9 mouse cellular contexts compared by ENCODE assay signal in the genomic region with DNA sequence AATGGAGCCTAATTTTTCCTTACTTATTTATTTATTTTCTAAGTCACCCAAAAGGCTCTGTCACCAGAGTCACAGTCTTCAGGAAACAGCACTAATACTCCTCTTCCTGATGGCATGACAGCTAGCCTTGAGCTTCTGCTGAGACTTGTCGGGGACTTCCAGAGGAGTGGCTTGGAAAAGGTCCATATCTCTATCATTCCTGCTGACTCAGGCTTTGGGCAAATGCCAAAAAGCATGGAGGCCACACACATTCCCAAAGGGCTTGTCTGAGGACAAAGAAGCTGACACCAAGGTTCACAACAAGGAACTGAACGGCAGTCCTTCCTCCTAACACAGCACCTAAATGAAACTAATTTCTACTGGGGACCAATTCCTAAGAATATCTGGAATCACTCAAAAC.
DNase-seq lines count a peak whose midpoint lies in the region; ATAC-seq and TF ChIP-seq lines count a peak whose summit lies in the region.
"Had no signal": no experiment of that assay in that cellular context is flagged by ENCODE, and none has a peak within 500 bp of the region (broad histone marks: within the 10 kb centered on the region; RNA-seq: fewer than 3 reads in every experiment).

No protein-coding gene starts in this region.

- no peaks in the 10 kb centered on the region for H3K36me3 ChIP-seq in hindbrain, postnatal 0 days (ENCODE audit: insufficient read depth, low read length)
- no peaks in the 10 kb centered on the region for H3K36me3 ChIP-seq in hindbrain, embryonic 12.5 days
- H3K36me3 ChIP-seq in midbrain, embryonic 16.5 days (ENCODE audit: control insufficient read depth, insufficient read depth, low read length), result no peaks in the 10 kb centered on the region
- H3K36me3 ChIP-seq: limb, embryonic 12.5 days had no signal

- DNase-seq in hindbrain, postnatal 0 days (ENCODE audit: low spot score), result peak; percentile 14
- peak; percentile 90 for DNase-seq in adrenal gland, postnatal 14 days
- DNase-seq in heart, postnatal 25 days (ENCODE audit: low spot score), result peak; percentile 39
- peak; percentile 24 for DNase-seq in lung, postnatal 14 days
- DNase-seq in frontal cortex, adult 2 months (ENCODE audit: extremely low spot score in 1 of 2, low spot score in 1 of 2), result no peak
- no peak for DNase-seq in left cerebral cortex, postnatal 36 days (ENCODE audit: low spot score in 2 of 2)

- no peak overlapping the region for H3K9ac ChIP-seq in hindbrain, postnatal 0 days (replicated peaks; ENCODE audit: low read length)
- H3K9ac ChIP-seq in hindbrain, embryonic 12.5 days, result no peak overlapping the region
- no peak overlapping the region for H3K9ac ChIP-seq in midbrain, embryonic 16.5 days (ENCODE audit: low read depth, low read length)
- H3K9ac ChIP-seq: limb, embryonic 12.5 days had no signal

- no peak for ATAC-seq in hindbrain, postnatal 0 days
- no peak for ATAC-seq in hindbrain, embryonic 12.5 days (ENCODE audit: low FRiP score)
- no peak for ATAC-seq in midbrain, embryonic 16.5 days

- no peak for TF ChIP-seq CTCF in hindbrain, postnatal 0 days (IDR thresholded peaks at IDR 0.05; ENCODE audit: low read depth)

- H3K4me2 ChIP-seq in hindbrain, postnatal 0 days (ENCODE audit: low read depth, low read length), result no peak overlapping the region
- H3K4me2 ChIP-seq in hindbrain, embryonic 12.5 days (replicated peaks), result no peak overlapping the region
- no peak overlapping the region for H3K4me2 ChIP-seq in midbrain, embryonic 16.5 days (ENCODE audit: low read length)
- H3K4me2 ChIP-seq: limb, embryonic 12.5 days had no signal

- no peaks in the 10 kb centered on the region for H3K9me3 ChIP-seq in hindbrain, postnatal 0 days (ENCODE audit: low read length)
- no peaks in the 10 kb centered on the region for H3K9me3 ChIP-seq in hindbrain, embryonic 12.5 days (replicated peaks)
- no peaks in the 10 kb centered on the region for H3K9me3 ChIP-seq in midbrain, embryonic 16.5 days (replicated peaks; ENCODE audit: control insufficient read depth, low read length, poor library complexity, severe bottlenecking)
- H3K9me3 ChIP-seq: limb, embryonic 12.5 days had no signal

- H3K27me3 ChIP-seq in hindbrain, postnatal 0 days (ENCODE audit: insufficient read depth, low read length), result no peaks in the 10 kb centered on the region
- H3K27me3 ChIP-seq in hindbrain, embryonic 12.5 days, result no peaks in the 10 kb centered on the region
- H3K27me3 ChIP-seq in midbrain, embryonic 16.5 days (ENCODE audit: control insufficient read depth, insufficient read depth, low read depth, low read length), result no peaks in the 10 kb centered on the region
- H3K27me3 ChIP-seq: limb, embryonic 12.5 days had no signal

- 28% methylated on average over 2 of the region's 2 CpGs for WGBS in hindbrain, postnatal 0 days
- 67% methylated on average over 2 of the region's 2 CpGs for WGBS in hindbrain, embryonic 12.5 days
- 51% methylated on average over 2 of the region's 2 CpGs for WGBS in midbrain, embryonic 16.5 days

- no peak overlapping the region for H3K27ac ChIP-seq in hindbrain, postnatal 0 days
- no peak overlapping the region for H3K27ac ChIP-seq in hindbrain, embryonic 12.5 days
- no peak overlapping the region for H3K27ac ChIP-seq in midbrain, embryonic 16.5 days (ENCODE audit: low read length)
- H3K27ac ChIP-seq: limb, embryonic 12.5 days had no signal

- no peak overlapping the region for H3K4me3 ChIP-seq in hindbrain, postnatal 0 days (ENCODE audit: low read length)
- no peak overlapping the region for H3K4me3 ChIP-seq in hindbrain, embryonic 12.5 days
- H3K4me3 ChIP-seq in midbrain, embryonic 16.5 days (ENCODE audit: low read depth, low read length), result no peak overlapping the region
- H3K4me3 ChIP-seq: limb, embryonic 12.5 days had no signal

- no peaks in the 10 kb centered on the region for H3K4me1 ChIP-seq in hindbrain, postnatal 0 days (ENCODE audit: insufficient read depth, low read length)
- H3K4me1 ChIP-seq in hindbrain, embryonic 12.5 days, result no peaks in the 10 kb centered on the region
- H3K4me1 ChIP-seq in midbrain, embryonic 16.5 days (ENCODE audit: control insufficient read depth, insufficient read depth, low read length), result no peaks in the 10 kb centered on the region
- H3K4me1 ChIP-seq: limb, embryonic 12.5 days had no signal

- intact Hi-C loops in heart, postnatal 25 days (cut with DNase I), result no loop called here
- intact Hi-C loops in left cerebral cortex, postnatal 36 days (cut with DNase I), result no loop called here

Comparison
In these comparisons a context has a peak if more than half of its experiments do, and no peak if none do; other contexts are left out.
1. DNase-seq: peak in hindbrain, postnatal 0 days (single experiment), adrenal gland, postnatal 14 days (single experiment), heart, postnatal 25 days (single experiment) and lung, postnatal 14 days (single experiment); none in frontal cortex, adult 2 months (0 of 2) and left cerebral cortex, postnatal 36 days (0 of 2).